Mouse (Mus musculus) adrenal gland, adult 8-10 months (tissue): ENCODE results near the gene Fam81a. TPM values are rescaled to one million over a fixed set of nuclear protein-coding genes. Genes with fewer than 3 reads are reported as not detected.

Source experiments
- DNase-seq: peaks from one replicate; pipeline ENCODE4 v3.0.0; 2022
- total RNA-seq, 4 experiments: library from RNA; stranded (reverse); gene quantifications; 2 replicates each; pipeline ENCODE4 v1.2.4; 2022

Gene Fam81a
- total RNA-seq, 4 experiments from 2014 or later: 2.1 to 2.9 (median 2.5) TPM

DNA sequence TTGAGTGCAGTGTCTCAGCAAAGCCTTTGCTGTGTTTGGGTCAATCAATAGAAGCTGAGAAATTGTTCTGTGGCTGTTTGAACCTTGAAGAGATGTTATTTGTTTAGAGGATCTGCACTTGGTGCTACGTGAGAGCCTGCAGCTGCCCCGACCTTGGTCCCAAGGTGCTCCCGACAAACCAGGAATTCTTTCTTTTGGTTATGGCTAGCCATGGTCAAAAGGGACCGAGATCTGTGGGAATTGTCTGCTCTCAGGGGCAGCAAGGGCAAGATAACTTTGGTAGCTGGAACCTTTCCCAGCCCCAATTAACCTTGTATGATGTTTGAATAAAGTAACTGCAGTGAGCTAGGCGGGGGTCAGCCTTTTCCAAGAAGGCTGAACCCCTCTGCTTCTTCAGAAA, 34.2 kb downstream of the Fam81a start:
- DNase-seq: no peak

DNA sequence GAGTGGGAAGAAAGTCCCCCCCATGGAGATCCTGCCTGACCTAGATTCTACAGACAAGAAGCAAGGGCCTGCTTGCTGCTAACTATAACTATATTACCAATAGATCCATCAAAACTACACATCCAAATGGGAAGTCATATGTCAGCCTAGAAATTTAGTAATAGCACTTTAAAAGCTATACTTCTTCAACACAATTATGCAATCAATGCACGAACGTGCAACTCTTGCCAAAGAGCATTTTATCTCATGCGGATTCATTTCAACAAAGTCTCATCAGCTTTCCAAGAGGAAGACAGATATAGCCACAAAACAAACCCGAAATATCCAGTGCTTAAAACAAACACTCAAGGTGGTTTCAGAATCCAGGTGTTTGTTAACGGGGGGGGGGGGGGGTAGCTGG, 36.8 kb downstream of the Fam81a start:
- DNase-seq: no peak

DNA sequence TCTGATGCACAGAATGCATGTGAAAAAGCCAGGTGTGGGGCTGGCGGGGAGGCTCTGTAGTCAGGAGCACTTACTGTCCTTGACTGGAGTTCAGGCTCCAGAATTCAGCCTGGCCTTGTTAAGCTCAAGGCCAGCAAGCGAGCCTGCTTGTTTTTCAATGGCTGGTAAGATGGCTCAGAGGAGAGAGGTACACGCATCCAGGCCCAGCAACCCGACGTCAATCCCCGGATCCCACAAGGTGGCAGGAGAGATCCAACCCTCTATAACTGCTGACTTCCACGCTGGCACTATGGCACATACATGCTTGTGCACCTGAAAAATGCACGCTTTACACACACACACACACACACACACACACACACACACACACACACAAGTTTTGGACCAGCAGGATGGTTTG, 39.3 kb downstream of the Fam81a start:
- DNase-seq: peak; percentile 30

DNA sequence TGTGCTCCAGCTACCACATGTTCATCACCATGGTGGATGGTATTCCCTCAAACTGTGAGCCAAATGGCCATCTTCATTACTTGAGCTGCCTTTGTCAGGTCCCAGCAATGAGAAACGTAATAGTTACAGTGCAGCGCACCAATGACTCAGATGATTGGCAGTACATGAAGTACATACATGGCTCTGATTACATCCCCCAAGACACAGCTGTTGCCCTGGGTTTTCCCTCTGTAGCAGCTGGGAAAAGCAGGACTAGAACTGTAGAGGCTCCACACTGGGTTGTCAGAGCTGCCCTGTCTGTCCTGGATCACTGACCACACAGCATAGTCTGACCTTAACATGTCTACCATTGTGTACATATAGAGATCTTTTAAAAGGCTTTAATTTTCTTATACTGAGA, 44.8 kb downstream of the Fam81a start:
- DNase-seq: no peak

DNA sequence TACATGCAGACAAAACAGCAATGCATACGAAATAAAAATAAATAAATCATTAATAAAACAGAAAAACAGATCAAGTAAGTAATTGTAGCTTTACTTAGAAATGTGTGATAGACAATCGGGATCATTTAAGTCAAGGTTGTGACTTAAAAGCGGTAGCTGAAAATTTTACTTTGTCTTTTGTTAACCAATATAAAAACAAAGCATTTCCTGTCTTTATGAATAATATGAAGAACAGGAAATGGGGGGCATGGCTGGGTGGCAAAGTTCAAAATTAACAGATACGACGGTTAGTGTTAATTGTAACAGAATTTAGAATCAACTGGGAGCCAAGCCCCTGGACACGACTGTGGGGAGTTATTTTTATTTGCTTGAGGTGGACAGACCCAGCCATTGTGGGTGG, 47.3 kb downstream of the Fam81a start:
- no peak for DNase-seq

DNA sequence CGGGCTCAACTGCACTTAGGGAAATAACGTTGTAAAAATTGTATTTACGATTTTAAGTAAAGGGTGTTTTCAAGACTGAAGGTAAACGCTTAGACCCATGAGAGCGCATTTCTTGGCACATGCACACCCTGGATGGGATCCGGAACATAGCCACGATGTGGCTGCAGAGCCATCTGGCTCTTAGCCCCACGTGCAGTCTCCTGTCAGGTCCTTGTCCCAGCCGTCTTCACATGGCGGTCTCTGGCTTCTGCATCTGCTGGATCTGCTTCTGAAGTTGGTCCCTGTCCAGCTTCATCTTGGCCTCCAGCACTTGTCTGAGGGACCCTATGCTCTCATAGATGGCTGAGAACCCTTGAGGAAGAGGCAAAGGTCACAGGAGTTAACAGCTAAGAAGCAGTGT, 51.8 kb downstream of the Fam81a start:
- no peak for DNase-seq

DNA sequence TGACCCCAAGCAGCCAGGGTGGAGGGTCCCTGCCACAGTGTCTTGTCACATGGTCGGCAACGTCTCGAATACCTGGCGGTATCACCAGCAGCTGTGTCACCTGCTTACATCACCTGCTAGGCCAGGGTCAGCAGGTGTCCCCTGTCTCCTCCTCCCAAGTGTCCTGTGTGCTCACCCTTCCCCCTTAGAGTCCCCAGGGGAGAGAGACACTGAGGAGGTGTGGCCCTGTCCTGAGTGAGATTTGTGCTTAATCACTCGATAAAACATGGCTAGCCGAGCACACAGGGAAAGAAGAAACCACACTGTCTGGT, 53.6 kb downstream of the Fam81a start:
- DNase-seq: no peak

DNA sequence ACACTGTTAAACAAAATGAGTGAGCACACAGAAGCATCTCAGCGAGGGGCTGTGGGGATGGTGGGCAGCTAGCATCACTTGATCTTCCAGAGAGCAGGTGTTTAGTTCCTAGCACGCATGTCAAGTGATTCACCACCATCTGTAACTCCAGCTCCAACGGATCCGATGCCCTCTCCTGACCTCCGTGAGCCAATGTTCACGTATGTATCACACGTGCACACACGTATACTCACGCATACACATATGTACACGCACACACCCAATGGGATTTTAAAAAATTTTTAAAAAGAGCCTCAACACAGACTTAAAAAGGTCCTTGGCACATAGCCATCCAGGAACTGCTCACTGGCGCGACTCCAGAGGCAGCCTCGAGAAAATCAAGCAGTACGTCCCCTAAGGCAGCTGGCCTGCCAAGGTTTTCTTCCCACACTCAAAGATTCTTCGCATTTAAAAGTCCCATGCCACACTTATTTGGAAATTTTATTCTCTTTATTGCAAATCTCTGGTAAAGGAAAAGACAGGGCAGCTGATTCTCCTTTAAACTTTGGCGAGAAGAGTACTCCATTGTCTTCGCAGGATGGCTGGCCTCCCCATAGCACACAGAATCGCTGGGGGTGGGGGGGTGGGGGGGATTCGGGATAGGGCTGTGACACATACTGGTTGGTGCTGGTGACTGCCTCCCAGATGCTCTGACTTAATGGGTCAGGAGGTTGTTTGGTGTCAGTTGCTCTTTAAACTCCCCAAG, 54.1 kb downstream of the Fam81a start:
- peak; percentile 24 for DNase-seq

DNA sequence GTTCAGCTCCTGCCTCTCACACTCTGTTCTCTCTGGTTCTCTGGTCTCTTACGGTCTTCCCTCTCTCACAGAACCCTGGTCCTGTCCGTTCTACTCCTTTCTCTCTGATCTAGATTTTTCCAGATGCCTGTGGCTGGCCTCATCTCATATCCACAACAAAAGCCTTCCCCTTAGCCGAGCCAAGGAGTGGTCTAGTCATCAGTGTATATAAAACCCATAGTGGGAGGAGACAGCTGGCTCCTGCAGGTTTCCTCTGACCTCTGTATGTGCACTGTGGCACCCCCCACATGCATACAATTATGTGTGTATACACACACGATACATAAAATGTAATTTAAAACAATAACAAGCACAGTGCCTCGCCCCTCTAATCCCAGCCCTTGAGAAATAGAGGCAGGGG, 55.0 kb downstream of the Fam81a start:
- no peak for DNase-seq

DNA sequence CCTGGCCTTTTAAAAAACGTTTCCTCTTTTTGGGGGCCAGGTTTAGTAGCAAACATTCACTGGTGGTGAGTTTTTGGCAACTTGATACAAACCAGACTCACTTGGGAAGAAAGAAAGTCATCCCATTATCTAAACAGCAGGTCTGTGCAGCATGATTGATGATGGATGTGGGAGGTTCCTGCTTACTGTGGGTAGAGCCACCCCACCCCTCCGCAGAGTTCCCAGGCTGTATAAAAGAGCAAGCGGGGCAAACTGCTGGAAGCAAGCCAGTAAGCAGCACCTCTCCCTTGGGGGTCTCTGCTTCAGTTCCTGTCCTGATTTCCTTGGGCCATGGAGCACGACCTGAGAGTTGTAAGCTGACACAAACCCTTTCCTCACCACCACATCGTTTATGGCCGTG, 56.3 kb downstream of the Fam81a start:
- DNase-seq: no peak

DNA sequence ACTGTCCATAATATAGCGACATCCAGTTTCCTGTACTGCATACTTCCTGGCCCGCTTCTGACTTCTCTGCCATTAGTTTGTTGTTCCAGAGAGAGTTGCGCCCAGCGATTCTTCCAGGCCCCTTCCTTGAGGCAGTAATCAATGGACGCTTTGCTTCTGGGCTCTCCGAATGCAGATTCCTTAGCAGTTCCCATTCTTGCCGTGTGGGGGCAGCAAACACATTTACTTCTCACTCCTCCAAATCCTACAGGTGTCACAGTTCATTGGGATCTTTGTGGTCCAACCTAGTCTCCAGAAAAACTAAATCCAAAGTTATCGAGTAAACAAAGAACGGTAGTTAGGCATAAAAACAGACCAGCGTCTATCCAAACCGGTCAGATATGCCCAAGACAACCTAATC, 58.3 kb downstream of the Fam81a start:
- no peak for DNase-seq

DNA sequence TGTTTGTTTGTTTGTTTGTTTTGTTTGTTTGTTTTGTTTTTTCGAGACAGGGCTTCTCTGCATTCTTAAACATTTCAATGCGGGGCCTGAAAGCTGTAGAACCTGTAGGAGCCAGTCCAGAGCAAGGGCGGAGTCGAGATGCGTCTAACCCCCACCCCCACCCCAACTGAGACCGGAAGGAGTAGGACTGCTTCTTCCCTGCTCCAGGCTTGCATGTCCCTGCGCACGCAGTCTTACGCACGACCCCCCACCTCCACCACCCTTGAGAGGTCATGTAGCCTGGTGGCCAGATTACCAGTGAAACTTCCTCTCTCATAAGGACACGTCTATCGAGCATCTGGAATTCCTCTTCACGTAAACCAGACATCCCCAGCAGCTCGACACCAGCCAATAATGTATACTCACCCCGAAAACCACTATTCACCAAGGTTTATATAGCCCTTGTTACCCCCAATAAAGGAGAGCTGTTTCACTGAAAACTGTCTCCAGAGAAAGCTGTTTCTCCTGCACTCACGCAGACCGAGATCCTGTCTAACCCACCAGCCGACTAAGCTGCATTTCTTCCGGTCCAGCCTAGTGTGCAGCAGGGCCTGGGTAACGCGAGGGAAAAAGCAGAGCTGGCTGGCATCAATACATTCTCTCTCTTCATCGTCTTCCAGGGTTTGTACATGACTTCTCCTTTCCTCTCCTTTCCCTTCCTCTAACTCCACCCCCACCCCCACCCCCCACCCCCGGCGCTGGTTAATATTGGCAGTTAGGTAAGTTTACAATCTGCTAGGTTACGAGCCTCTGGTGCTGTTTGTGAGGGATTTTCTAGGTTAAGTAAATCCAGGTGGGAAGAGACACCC, 59.8 kb downstream of the Fam81a start:
- no peak for DNase-seq

DNA sequence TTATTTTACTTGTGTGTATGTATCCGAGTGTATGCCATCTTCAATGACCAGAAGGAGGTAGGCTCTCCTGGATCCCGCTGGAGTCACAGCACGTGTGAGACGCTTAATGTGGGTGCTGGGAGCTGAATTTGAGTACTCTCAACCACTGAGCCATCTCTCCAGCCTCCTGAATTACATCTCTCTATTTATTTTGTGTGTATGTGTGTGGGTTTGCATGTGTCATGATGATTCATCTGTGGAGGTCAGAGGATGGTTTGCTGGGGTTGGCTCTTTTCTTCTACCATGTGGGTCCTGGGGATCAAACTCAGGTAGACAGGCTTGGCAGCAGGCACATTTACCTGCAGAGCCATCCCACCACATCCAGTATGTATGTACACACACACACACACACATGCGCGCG, 60.6 kb downstream of the Fam81a start:
- no peak for DNase-seq

DNA sequence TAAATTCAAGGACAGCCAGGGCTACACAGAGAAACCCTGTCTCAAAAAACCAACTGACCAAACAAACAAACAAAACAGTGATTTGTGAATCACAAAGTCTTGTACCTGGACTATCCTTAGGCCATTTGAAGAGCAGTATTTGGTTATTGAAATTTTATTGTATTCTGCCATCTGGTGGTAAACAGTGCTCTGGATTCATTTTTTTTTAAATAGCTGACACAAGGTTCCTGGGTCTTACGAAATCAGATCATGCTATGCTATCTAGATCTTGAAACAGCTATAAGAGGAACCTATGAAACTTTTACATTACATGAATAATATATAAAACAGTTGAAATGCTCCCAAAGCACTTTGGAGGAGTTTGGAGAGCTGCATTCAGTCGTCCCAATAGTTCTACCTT, 61.4 kb downstream of the Fam81a start:
- DNase-seq: no peak

DNA sequence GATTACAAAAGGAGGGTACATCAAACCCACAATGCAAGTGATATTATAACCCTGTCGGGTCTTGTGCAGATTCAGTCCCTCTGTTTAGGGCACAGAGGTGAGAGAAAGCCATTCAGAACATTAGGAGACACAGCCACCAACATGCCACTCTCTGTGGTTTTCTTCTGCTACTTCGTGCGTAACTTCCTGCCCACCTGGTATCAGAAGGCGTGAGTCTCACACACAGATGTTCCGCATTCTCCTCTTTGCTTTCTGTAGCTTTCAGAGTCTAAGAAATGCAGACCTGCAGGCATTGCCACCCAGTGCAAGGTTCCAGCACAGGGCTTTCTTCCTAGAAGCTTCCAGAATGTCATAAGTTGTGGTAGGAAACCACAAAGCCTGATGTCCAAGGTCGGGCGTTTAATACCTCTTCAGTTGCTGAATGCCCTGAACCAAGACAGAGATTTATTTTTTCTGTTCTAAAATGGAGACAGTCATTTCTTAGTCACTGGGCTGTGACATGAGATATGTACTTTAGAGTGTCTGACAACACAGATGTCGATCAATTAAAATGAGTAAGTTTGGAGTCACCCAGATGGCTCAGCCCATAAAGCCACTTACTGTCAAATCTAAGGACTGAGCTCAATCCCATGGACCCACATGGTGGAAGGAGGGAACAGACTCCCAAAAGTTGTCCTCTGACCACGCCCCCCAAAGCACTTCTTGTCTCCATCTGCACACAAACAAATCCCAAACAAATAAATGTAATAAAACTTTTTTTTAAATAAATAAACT, 62.1 kb downstream of the Fam81a start:
- peak; percentile 47 for DNase-seq

DNA sequence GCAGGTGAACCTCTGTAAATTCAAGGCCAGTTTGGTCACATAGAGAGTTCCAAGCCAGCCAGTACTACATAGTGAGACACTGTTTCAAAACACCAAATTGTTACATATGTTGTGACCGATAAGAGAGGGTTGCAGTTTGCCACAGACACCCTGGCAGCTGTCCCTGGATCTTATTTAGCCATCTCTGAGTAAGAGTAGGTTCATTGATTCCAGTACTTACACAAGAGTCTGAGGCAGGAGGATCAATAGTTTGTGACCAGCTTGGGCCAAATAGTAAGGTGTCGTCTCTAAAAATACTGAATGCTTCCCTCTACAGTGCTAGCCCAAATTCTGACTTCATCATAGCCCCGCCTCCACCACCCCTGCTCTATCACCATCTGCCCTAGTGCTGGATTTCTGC, 64.3 kb downstream of the Fam81a start:
- no peak for DNase-seq

DNA sequence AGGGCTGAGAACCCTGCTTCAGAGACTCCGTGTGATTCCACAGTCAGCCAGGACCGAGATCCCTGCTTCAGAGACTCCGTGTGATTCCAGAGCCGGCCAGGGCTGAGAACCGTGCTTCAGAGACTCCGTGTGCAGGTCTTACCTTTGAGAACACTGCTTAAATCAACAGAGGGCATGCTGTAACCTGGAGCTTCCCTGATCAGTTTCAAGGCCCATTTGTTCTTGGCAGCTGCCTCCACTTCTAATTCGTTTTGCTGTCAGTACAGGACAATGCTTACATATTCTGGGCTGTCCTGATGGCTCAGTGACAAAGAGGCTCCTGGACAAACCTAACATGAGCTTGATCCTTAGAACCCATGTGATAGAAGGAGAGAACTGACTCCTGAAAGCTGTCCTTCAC, 65.2 kb downstream of the Fam81a start:
- DNase-seq: no peak

DNA sequence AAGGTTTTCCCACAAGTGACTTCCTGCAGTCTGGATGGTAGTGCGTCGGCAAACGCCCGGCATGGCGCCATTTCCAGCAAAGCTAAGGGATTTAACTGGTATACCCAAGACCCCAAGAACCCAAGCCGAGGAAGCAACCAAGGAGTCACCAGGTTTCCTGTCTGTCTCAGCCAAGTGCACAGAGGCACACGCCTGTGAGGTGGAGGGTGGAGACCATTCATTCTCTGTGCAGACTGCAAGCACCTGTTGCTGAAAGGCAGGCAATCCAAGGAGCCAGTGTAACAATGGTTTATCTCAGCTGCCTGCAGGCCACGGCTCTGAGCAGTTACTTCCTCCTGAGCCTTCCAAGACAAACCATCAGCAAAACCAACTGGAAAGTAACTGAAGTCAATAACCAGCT, 70.0 kb downstream of the Fam81a start:
- no peak for DNase-seq

DNA sequence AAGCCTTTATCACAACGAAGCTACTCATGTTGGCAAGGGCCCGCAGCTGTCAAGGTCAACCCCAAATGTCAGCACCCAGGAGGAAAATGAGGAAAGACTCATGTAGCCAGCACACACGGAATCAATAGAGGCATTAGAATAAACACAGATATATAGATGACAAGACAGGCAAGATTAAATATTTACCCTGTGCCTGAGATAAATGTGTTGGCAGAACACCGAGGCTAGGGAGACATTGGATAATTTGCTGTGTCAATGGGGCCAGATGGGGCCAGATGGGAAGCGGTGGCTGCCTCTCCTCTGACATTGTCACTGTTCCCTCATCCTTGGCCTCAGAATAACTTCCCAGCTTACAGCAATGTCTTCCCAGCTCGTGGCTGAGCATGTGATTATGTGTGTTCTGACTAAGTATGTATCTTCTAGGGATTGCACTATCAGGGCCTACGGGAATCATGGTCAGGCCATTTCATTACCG, 72.4 kb downstream of the Fam81a start:
- DNase-seq: peak; percentile 58

DNA sequence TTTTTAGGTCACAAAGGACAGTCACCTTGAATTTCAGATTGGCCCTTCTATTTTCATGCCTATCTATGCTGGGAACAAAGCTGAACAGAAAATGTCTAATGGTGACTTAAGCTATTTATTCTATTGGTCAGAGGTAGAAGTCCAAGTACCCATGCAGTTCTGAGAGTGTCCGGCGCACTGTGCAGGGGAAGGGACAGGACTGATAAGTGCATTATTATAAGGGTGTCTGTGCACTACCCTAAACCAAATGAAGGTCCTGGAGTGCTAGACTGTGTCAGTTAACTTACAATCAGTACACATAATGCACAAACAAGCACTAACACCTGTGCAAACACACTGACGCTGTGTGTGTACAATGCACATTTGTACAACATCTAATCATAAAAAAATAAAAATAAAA, 74.9 kb downstream of the Fam81a start:
- no peak for DNase-seq

DNA sequence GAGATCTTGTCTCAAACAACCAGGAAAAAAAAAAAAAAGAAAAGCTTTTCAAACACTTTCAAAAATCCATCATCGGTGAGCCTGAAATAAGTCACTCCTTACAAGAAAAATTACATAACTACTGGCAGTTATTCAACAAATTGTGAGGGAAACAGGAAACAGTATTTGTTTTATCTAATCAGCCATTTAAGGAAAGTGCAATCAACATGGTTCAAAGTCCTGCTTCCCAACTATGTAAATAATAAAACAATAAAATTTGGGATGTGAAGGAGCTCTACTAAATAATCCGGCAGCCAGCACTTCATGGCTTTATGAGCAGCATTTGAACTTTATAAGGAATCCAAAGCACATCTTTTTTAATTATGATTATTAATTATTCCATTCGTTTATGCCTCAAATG, 80.3 kb downstream of the Fam81a start:
- DNase-seq: no peak

DNA sequence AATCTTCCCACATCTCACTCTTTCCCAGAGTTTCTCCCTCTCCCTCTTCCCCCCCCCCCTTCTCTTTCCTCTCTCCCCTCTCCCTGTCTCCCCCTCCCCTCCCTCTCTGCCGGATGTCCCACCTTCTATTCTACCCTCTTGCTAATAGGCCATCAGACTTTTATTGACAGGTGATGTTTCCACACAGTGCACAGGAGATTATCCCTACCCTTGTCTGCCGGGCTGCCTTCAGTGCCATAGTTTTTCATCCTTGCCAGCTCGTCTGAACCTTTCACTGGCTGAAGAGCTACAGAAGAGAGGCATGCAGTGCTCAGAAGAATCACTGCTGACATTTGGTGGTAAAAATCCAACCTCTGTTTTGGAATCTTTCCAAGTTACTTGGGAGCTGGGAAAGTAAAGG, 88.9 kb downstream of the Fam81a start:
- DNase-seq: no peak

DNA sequence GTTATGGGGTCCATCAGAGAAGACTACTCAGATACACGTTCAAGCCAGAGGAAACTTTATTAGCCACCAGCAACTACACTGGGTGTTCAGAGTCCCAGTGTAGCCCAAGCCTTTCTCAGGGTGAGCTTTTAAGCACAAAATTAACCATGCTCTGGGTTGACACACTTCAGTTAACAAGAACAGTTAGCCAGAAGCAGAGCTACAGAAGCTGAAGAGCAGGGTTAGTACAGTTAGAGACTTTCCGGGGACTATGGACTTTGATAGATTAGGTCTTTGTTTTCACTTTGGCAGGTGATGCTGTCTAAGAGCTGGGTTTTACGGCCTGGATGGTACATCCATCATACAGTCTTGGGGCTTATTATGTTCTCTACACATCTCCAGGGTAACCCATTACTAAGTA, 89.6 kb downstream of the Fam81a start:
- no peak for DNase-seq
